Mouse (Mus musculus) heart, adult 2 months (tissue): Measurements from ENCODE around the gene Celf2. TPM values are rescaled to one million over a fixed set of nuclear protein-coding genes. Genes with fewer than 3 reads are reported as not detected.

ENCODE experiments used
- DNase-seq, 2 experiments: peaks; one replicate each; pipeline ENCODE4 v3.0.0; 2021
- H3K27ac ChIP-seq: fragments of 200-600 bp; 2 replicates; pipeline ENCODE4 v1.8.1; 2022
- H3K27me3 ChIP-seq: fragments of 200-500 bp; 2 replicates; pipeline ENCODE4 v1.6.1; 2012; ENCODE audit warnings: mild to moderate bottlenecking, low read length, inconsistent platforms, mixed read lengths; ENCODE audit not compliant: control insufficient read depth, insufficient read depth
- H3K36me3 ChIP-seq: fragments of 200-500 bp; 2 replicates; pipeline ENCODE4 v1.6.1; 2012; ENCODE audit warnings: low read length, inconsistent platforms; ENCODE audit not compliant: control insufficient read depth, insufficient read depth
- H3K4me1 ChIP-seq: fragments of 200-500 bp; 2 replicates; pipeline ENCODE4 v1.6.1; 2011; ENCODE audit warnings: low read length; ENCODE audit not compliant: control insufficient read depth, insufficient read depth
- H3K4me3 ChIP-seq: fragments of 200-600 bp; 2 replicates; pipeline ENCODE4 v1.8.1; 2022
- H3K79me2 ChIP-seq: fragments of 200-500 bp; replicated peaks from 2 replicates; pipeline ENCODE4 v1.6.1; 2012; ENCODE audit warnings: mild to moderate bottlenecking, inconsistent platforms, low read length, moderate library complexity, mixed read lengths; ENCODE audit not compliant: control insufficient read depth, insufficient read depth
- H3K9ac ChIP-seq: fragments of 200-500 bp; 2 replicates; pipeline ENCODE4 v1.6.1; 2012; ENCODE audit warnings: low read depth, mild to moderate bottlenecking, control low read depth, inconsistent platforms, low read length, mixed read lengths
- CTCF ChIP-seq: fragments of 200-600 bp; IDR thresholded peaks from 2 replicates; pipeline ENCODE4 v1.8.1; 2022; ENCODE audit warnings: antibody characterized with exemption, mild to moderate bottlenecking, moderate library complexity
- EP300 ChIP-seq: fragments of 200-500 bp; IDR thresholded peaks from 2 replicates; pipeline ENCODE4 v1.6.1; 2011; ENCODE audit warnings: low read depth, low read length, control low read depth; ENCODE audit not compliant: insufficient read depth
- POLR2A ChIP-seq: fragments of 200-500 bp; IDR thresholded peaks from 2 replicates; pipeline ENCODE4 v1.6.1; 2011; ENCODE audit warnings: mild to moderate bottlenecking, low read depth, low read length, control low read depth; ENCODE audit not compliant: insufficient read depth
- WGBS: fragments of 180-500 bp; shearing (Covaris S2); methylation state at CpG from one replicate; pipeline ENCODE4 v1.1.7; 2018; 5-methylcytosine and 5-hydroxymethylcytosine counted together
- intact Hi-C: fragments of 180-260 bp; cut with DNase I; formaldehyde crosslinking; loops from one replicate; pipeline ENCODE4 v1.15.1; 2025
- polyA plus RNA-seq: library from polyadenylated mRNA; depleted of rRNA; stranded (reverse); fragments of >200 nt; gene quantifications from 2 replicates; pipeline ENCODE4 v1.2.3, GENCODE M21; 2012
- total RNA-seq, 2 experiments: library from RNA; stranded (reverse); gene quantifications; 2 replicates each; pipeline ENCODE4 v1.2.3; 2021

Celf2 gene
- total and polyA plus RNA-seq, 3 experiments = 38.1 to 63.9 (median 56.7) TPM

DNA sequence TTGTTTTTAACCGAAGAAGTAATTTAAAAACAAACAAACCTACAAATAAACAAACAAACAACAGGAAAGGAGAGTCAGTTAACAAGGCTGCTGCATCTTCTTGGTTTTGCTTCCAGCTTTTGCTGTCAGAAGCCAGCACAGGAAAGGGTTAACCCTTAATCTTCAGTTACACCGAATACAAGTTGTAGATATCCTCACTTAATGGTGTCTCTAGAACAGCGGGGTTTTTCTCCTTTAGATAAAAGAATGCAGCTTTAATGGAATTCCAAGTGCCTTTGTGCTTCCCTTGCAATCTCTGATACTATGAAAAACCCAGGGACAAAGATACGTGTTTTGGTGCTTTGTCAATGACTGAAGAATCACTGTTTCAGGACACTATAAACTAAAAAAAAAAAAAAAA, 420.8 kb downstream of the Celf2 start:
- H3K9ac ChIP-seq = no peak overlapping the region
- H3K4me1 ChIP-seq = peaks cover 6% of the 10 kb centered on the region
- H3K27ac ChIP-seq = peak overlapping the region; percentile 81
- no peaks in the 10 kb centered on the region for H3K27me3 ChIP-seq
- H3K4me3 ChIP-seq = no peak overlapping the region
- H3K36me3 ChIP-seq = peaks cover 2% of the 10 kb centered on the region; the same call in 1 of the 2 replicates
- 23% methylated on average over 4 of the region's 4 CpGs for WGBS
- TF ChIP-seq POLR2A (no peak), EP300 (no peak), CTCF (no peak)
- DNase-seq = no peak
- intact Hi-C loops = loop anchor here (10.0 kb wide), 1 partner anchor 344 kb away; no protein-coding TSS in a partner anchor
- H3K79me2 ChIP-seq = no peaks in the 10 kb centered on the region

DNA sequence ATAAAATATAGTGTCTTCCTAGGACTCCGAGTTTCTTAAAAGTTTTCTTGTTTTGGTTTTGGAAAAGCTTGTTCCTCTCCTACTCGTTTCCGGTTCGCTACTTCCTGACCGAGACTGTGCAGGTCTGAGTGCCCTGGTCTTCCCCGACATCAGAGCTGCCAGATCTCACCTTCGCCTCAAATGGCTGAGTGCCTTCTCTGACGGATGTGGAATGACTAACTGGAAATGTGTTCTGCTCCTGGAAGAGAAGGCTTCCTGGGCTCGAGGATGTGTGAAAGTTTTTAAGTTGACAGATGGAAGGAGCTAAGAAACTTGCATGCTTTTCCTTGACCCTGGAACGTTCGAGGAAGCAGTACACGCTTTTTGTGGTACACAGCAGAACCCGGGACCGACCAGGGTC, 421.9 kb downstream of the Celf2 start:
- intact Hi-C loops = loop anchor here (10.0 kb wide), 1 partner anchor 343 kb away; no protein-coding TSS in a partner anchor
- no peak overlapping the region for H3K9ac ChIP-seq
- H3K27ac ChIP-seq = peak overlapping the region; percentile 56
- DNase-seq = peak in 1 of 2 experiments; percentile 56
- H3K79me2 ChIP-seq = no peaks in the 10 kb centered on the region
- H3K4me1 ChIP-seq = peaks cover 6% of the 10 kb centered on the region
- H3K27me3 ChIP-seq = no peaks in the 10 kb centered on the region
- H3K4me3 ChIP-seq = no peak overlapping the region
- H3K36me3 ChIP-seq = peaks cover 2% of the 10 kb centered on the region; the same call in 1 of the 2 replicates
- TF ChIP-seq CTCF = no peak
- no peak for TF ChIP-seq EP300
- no peak for TF ChIP-seq POLR2A
- WGBS = 53% methylated on average over 14 of the region's 14 CpGs

DNA sequence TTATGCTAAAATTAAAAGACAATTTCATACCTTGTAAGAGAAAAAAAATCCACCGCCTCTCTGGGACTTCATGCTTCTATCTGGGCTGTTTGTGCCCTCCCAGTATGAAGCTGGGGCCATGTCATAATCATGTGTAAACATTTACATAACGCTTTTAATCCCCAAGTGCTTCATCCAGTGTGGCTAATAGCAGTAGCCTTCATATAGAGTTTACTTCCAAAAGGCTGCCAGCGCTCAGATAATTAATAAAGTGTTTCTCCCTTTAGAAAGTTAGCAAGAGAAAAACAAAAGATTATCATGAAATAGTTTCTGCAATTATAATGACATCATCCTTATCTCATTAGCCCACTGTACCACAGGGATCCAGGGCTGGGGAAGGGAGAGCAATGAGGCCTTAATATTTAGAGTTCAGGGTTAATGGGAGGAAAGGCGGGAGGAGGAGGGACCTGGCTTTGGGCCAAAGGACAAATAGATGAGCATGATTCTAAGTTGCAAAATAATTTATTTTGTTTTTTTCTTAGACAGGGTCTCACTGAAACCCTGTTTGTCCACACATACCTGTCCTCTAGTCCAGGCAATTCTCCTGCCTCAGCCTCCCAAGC, 425.8 kb downstream of the Celf2 start:
- intact Hi-C loops = loop anchor here (5.0 to 10.0 kb wide), 2 partner anchors 211 to 339 kb away; no protein-coding TSS in a partner anchor
- no peak overlapping the region for H3K9ac ChIP-seq
- DNase-seq = no peak
- H3K4me1 ChIP-seq = peaks cover 4% of the 10 kb centered on the region
- H3K79me2 ChIP-seq = no peaks in the 10 kb centered on the region
- H3K36me3 ChIP-seq = no peaks in the 10 kb centered on the region
- 59% methylated on average over 4 of the region's 4 CpGs for WGBS
- H3K4me3 ChIP-seq = no peak overlapping the region
- TF ChIP-seq EP300 (no peak), POLR2A (no peak), CTCF (no peak)
- H3K27ac ChIP-seq = no peak overlapping the region
- no peaks in the 10 kb centered on the region for H3K27me3 ChIP-seq

DNA sequence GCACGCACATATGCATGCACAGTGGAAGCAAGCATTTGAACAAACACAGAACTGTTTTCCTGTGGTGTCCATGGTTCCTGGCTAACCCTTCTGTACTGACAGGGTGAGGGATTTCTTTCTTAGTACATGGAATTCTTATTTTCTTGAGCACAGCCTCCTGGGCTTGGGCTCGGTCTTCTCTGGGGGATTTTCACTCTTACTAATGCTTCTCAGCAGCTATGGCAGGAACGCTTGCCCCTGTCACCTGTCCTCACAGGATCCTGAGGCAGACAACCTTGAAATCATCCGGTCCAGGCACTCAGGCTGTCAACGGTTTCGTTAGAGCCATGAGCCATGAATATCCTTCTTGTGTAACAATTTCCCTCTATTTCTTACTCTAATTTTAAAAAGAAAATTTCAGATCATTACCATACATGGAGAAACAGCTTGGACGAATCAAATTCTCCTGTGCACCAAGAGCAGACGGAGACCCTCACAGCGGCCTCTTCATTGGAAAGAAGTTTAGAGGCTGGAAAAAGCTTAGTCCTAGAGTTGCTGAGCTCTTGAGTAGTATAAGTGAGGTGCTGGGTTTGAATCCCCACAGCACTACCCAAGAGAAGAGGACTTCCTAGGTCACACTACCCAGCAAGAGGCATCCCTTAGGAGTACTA, 426.9 kb downstream of the Celf2 start:
- TF ChIP-seq EP300 = no peak
- no peak for TF ChIP-seq CTCF
- TF ChIP-seq POLR2A = no peak
- 69% methylated on average over 9 of the region's 9 CpGs for WGBS
- DNase-seq = peak in 1 of 2 experiments; percentile 32
- Histone ChIP-seq H3K4me1 (peaks cover 4% of the 10 kb centered on the region), H3K27me3 (no peaks in the 10 kb centered on the region), H3K36me3 (no peaks in the 10 kb centered on the region), H3K4me3 (no peak overlapping the region), H3K9ac (peak overlapping the region; percentile 28), H3K79me2 (no peaks in the 10 kb centered on the region), H3K27ac (peak overlapping the region; percentile 33; the same call in 1 of the 2 replicates)
- intact Hi-C loops = loop anchor here (5.0 to 10.0 kb wide), 2 partner anchors 210 to 338 kb away; no protein-coding TSS in a partner anchor

DNA sequence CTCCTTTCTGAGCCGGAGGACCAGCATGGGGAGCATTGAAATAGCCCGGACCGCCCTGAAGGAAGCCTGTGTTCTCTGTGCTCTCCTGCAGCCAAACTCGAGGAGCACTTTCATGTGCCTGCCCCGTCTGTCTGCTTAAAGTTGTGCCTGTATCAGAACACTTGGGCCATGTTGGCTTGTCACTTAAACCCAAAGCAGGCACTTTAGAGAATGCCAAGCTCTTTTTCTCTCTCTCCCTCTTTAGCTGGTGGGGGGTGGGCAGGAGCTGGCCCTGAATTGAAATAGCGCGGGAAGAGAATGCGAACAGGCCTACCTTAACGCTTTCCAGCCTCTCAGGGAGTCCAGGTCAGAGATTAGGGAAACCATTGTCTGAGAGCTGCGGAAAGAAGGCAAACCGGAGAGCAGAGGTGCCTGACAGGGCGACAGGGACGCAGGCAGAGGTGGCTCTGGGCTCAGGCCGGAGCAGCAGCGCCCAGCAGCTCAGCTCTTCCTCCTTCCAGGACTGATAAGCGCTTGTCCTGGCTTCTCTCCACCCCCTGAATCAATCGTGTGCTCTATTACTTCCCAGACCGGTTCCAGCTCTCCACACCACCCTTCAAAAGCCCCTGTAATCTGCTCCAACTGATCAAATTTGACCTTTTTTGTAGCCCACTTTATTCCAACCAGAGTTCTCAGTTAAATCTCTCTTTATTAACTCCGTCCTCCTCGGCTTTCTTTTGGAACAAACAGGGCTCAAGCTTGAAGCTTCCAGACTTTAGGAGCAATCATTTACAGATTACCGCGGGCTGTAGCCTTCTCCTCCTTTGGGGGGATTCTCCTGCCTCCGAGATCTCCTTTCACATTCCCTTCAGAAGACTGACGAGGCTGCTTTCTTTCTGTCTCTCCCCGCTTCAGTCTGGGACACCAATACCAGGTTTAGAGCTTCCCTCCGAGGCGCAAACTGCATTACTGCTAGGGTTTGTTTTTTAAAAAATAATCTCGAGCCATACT, 428.3 kb downstream of the Celf2 start:
- H3K27ac ChIP-seq = peak overlapping the region; percentile 93
- peak; percentile 67 to 79 for DNase-seq
- H3K4me3 ChIP-seq = peak overlapping the region; percentile 40
- no peaks in the 10 kb centered on the region for H3K27me3 ChIP-seq
- H3K9ac ChIP-seq = peak overlapping the region; percentile 74
- whole genome bisulfite sequencing = 11% methylated on average over 28 of the region's 28 CpGs
- no peaks in the 10 kb centered on the region for H3K36me3 ChIP-seq
- no peaks in the 10 kb centered on the region for H3K79me2 ChIP-seq
- intact Hi-C loops = loop anchor here (5.0 to 10.0 kb wide), 2 partner anchors 209 to 336 kb away; no protein-coding TSS in a partner anchor
- peaks cover 4% of the 10 kb centered on the region for H3K4me1 ChIP-seq
- TF ChIP-seq POLR2A (peak; percentile 79), EP300 (no peak)
